Mouse (Mus musculus) hindbrain, embryonic 16.5 days (tissue): ENCODE data around the gene Rmdn2. TPM values are rescaled to one million over a fixed set of nuclear protein-coding genes. Genes with fewer than 3 reads are reported as not detected.

Source experiments
- ATAC-seq: fragments of 200-750 bp; cut with Nextera tagmentation; 2 replicates; pipeline ENCODE4 v1.8.0; 2017; ENCODE audit warnings: moderate TSS enrichment, moderate library complexity
- H3K27ac ChIP-seq: fragments of 300-500 bp; sonication (generic); 2 replicates; pipeline ENCODE4 v1.5.1; 2014; ENCODE audit warnings: low read depth, mild to moderate bottlenecking, control low read depth, low read length, moderate library complexity
- H3K27me3 ChIP-seq: fragments of 300-500 bp; sonication (generic); replicated peaks from 2 replicates; pipeline ENCODE4 v1.6.1; 2014; ENCODE audit warnings: low read length; ENCODE audit not compliant: control insufficient read depth, insufficient read depth
- H3K36me3 ChIP-seq: fragments of 300-500 bp; sonication (generic); 2 replicates; pipeline ENCODE4 v1.6.1; 2014; ENCODE audit warnings: mild to moderate bottlenecking, low read length, moderate library complexity, mixed read lengths; ENCODE audit not compliant: control insufficient read depth, insufficient read depth
- H3K4me1 ChIP-seq: fragments of 300-500 bp; sonication (generic); 2 replicates; pipeline ENCODE4 v1.6.1; 2014; ENCODE audit warnings: low read depth, low read length; ENCODE audit not compliant: control insufficient read depth, insufficient read depth
- H3K4me2 ChIP-seq: fragments of 300-500 bp; sonication (generic); 2 replicates; pipeline ENCODE4 v1.6.1; 2014; ENCODE audit warnings: mild to moderate bottlenecking, low read length, control low read depth, moderate library complexity
- H3K4me3 ChIP-seq: fragments of 300-500 bp; sonication (generic); 2 replicates; pipeline ENCODE4 v1.5.1; 2014; ENCODE audit warnings: mild to moderate bottlenecking, low read length, control low read depth, moderate library complexity
- H3K9ac ChIP-seq: fragments of 300-500 bp; sonication (generic); 2 replicates; pipeline ENCODE4 v1.6.1; 2014; ENCODE audit warnings: low read depth, mild to moderate bottlenecking, control low read depth, low read length, moderate library complexity
- H3K9me3 ChIP-seq: fragments of 300-500 bp; sonication (generic); 2 replicates; pipeline ENCODE4 v1.6.1; 2014; ENCODE audit warnings: mild to moderate bottlenecking, low read length, moderate library complexity; ENCODE audit not compliant: control insufficient read depth
- WGBS: fragments of 180-500 bp; shearing (Covaris S2); extraction: QIAGEN DNeasy Blood & Tissue Kit; methylation state at CpG from one replicate; pipeline ENCODE4 v1.1.7; 2014; 5-methylcytosine and 5-hydroxymethylcytosine counted together
- polyA plus RNA-seq: library from polyadenylated mRNA; unstranded; fragments of >200 nt; fragmentation: Nextera tagmentation; extraction: Ambion mirVana; gene quantifications from 2 replicates; pipeline ENCODE4 v1.2.1, GENCODE M21; 2015

The Rmdn2 gene
- polyA plus RNA-seq, 1 experiment from 2014 or later = 9.6 TPM

GRCm38 (mm10) chr17:79742635-79743034, 131.0 kb downstream of the Rmdn2 start:
- H3K9me3 ChIP-seq = no peaks in the 10 kb centered on the region
- no peaks in the 10 kb centered on the region; the same call in 1 of the 2 replicates for H3K4me1 ChIP-seq
- H3K36me3 ChIP-seq = no peaks in the 10 kb centered on the region
- no peak overlapping the region for H3K9ac ChIP-seq
- H3K27ac ChIP-seq = no peak overlapping the region
- H3K4me3 ChIP-seq = no peak overlapping the region
- no peaks in the 10 kb centered on the region for H3K27me3 ChIP-seq
- H3K4me2 ChIP-seq = no peak overlapping the region
- no peak for ATAC-seq
- WGBS = 90% methylated on average over 5 of the region's 5 CpGs

Other genes with a start within 250 kb of the Rmdn2 start
- 7.3 and 9.0 TPM in 2 replicates for gene Cyp1b1, start 103.2 kb downstream of the Rmdn2 start, polyA plus RNA-seq